Mouse (Mus musculus) left cerebral cortex, adult 6 months (tissue): Measurements from ENCODE around the gene Pramef12. TPM values are rescaled to one million over a fixed set of nuclear protein-coding genes. Genes with fewer than 3 reads are reported as not detected.

Source experiments
- long read RNA-seq, 2 experiments: library from polyadenylated mRNA; unstranded; transcript quantifications; one replicate each; pipeline ENCODE4 v2.0.0; 2019 to 2020
- polyA plus RNA-seq: library from polyadenylated mRNA; unstranded; fragments of <200 nt; fragmentation: Nextera tagmentation; gene quantifications from 2 replicates; pipeline ENCODE4 v1.2.3, GENCODE M21; 2021

Pramef12 gene
- not detected in 2 replicates for polyA plus RNA-seq
- long read RNA-seq, experiment 1: 0 reads
- long read RNA-seq, experiment 2: 0 reads

DNA sequence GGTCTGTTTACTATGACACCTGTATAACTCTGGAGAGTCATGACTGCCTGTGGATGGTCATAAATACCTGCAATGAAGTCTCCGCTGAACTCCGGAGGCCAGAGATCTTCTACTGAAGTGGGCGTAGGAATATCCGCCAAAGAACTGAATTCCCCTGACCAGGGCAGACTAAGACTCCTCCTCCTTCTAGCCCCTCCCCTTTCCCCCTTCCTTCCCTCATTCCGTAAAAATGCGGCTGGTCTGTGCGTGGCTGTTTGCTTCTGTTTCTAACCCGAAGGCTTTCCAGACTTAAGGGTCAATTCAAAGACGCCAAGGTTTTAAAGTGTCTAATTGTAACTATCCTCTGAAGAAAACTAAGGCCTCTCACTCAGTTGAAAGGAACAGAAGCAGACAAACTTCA, at the start of gene Pramef12:
Gene Pramef12, minus strand, starts transcription at position 175 of the 400 bp plus-strand sequence.

DNA sequence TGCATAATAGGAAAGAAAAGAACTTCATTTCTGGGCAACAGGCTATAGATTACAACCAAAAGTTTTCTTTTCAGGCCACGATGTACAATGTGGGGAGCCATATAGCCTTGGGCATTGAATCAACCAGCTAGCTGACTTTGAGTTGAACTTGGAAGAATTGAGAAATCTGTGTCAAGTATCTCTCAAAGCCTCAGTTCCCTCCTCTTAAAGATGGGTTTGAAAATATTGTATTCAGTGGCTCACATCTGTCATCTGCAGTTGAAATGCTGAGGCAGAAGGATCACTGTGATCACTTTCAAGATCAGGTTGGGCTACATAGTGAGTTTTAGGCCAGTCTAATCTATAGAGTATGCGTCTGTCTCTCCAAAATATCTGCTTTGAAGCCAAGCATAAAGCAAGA, 45.0 kb upstream of the Pramef12 start, which contains the start of gene Gm9944:
Gene Gm9944, minus strand, starts transcription at position 101 of the 400 bp plus-strand sequence.

DNA sequence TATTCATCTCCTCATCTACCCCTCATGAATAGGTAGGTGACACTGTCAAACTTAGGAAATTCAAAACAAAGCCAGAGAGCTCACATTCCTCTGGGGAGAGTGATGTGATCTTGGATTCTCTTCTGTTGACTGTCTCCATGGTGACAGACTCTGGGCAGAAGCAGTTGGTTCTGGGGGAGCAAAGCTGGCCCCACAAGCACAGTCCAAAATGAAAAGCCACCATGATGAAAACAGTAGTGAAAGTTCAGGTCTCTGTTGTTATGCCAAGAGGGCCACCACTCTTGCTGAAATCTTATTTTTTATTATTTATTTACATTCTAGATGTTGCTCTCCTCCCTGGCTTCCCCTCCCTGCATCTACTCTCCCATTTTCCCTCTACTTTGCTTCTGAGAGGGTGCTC, 30.4 kb upstream of the Pramef12 start, which contains the start of gene 1700012P22Rik:
Gene 1700012P22Rik, minus strand, starts transcription at position 101 of the 400 bp plus-strand sequence.

DNA sequence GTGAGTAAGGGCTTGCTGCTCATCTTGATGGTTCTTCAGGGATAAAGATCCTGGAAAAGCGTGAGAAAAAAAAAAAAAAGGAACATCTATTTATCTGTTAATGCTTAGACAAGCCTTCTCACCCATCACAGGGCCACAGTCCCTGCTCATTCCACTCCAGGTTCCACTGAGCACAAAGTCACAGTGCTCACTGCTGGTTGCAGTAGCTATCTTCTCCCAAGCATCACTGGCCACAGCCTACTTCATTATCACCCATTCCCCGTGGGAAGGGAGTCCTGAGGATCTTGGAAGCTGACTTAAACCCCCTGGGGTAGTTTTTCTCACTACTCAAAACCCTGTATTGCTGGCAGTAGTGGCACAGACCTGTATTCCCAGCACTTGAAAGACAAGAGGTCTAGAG, 30.4 kb downstream of the Pramef12 start, which contains the start of gene Pramef20:
Gene Pramef20, minus strand, starts transcription at position 23 of the 400 bp plus-strand sequence.

DNA sequence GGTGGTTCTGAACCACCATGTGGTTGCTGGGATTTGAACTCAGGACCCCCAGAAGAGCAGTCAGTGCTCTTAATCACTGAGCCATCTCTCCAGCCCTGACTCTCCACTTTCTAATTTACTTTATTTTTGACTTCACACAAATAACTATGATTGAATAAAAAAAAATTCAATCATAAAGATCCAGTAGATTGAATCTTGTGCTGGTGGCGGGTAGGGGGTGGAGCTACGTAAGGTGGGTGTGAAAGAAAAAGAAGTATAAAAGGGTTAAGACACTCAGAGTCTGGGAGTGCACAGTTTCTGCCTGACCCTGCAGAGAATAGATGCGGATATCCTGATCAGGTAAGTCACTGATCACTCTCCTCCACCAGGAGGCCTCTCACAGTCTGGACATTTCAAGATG, 50.6 kb downstream of the Pramef12 start, which contains the start of gene Gm13119:
Gene Gm13119, plus strand, starts transcription at position 301 of the 400 bp plus-strand sequence.

Other genes with a start within 250 kb of the Pramef12 start
- gene Oog3, start 245.8 kb downstream of the Pramef12 start, polyA plus RNA-seq: not detected in 2 replicates
- gene Oog2, start 217.7 kb downstream of the Pramef12 start, polyA plus RNA-seq: not detected in 2 replicates
- not detected in 2 replicates for gene C87977, start 195.1 kb downstream of the Pramef12 start, polyA plus RNA-seq
- not detected in 2 replicates for gene Pramel5, start 128.0 kb downstream of the Pramef12 start, polyA plus RNA-seq
- not detected in 2 replicates for gene Gm13128, start 78.2 kb downstream of the Pramef12 start, polyA plus RNA-seq
- not detected in 2 replicates for gene Gm13119, start 50.5 kb downstream of the Pramef12 start, polyA plus RNA-seq
- not detected in 2 replicates for gene Pramef20, start 30.5 kb downstream of the Pramef12 start, polyA plus RNA-seq
- not detected in 2 replicates for gene 1700012P22Rik, start 30.3 kb upstream of the Pramef12 start, polyA plus RNA-seq
- not detected in 2 replicates for gene Gm9944, start 44.9 kb upstream of the Pramef12 start, polyA plus RNA-seq
- gene Aadacl3, start 55.3 kb upstream of the Pramef12 start, polyA plus RNA-seq: not detected in 2 replicates
- not detected in 2 replicates for gene 9430007A20Rik, start 111.4 kb upstream of the Pramef12 start, polyA plus RNA-seq
- gene Gm13124, start 156.7 kb upstream of the Pramef12 start, polyA plus RNA-seq: not detected in 2 replicates
- gene Aadacl4, start 205.2 kb upstream of the Pramef12 start, polyA plus RNA-seq: not detected in 2 replicates